Mouse (Mus musculus): ENCODE data around the gene Osbpl8. TPM values are rescaled to one million over a fixed set of nuclear protein-coding genes. Genes with fewer than 3 reads are reported as not detected.

Gene Osbpl8
- polyA plus RNA-seq, 1 experiment from 2014 or later: 13.7 TPM

GRCm38 (mm10) chr10:111251666-111252065, 87.1 kb downstream of the Osbpl8 start:
- H3K4me1 ChIP-seq: peaks cover 4% of the 10 kb centered on the region; the same call in 1 of the 2 replicates
- WGBS: 81% methylated on average over 5 of the region's 5 CpGs
- no peaks in the 10 kb centered on the region for H3K27me3 ChIP-seq
- H3K9me3 ChIP-seq: no peaks in the 10 kb centered on the region
- peaks cover 8% of the 10 kb centered on the region; the same call in 1 of the 2 replicates for H3K36me3 ChIP-seq
- no peak overlapping the region for H3K27ac ChIP-seq
- H3K4me2 ChIP-seq: no peak overlapping the region
- ATAC-seq (ENCODE audit: insufficient number of reproducible peaks, insufficient read depth, low FRiP score, low TSS enrichment, low read depth): no peak
- H3K9ac ChIP-seq: no peak overlapping the region
- H3K4me3 ChIP-seq: no peak overlapping the region

- no peak overlapping the region for H3K27ac ChIP-seq
- no peak for ATAC-seq (ENCODE audit: insufficient number of reproducible peaks, insufficient read depth, low FRiP score, low TSS enrichment, low read depth)
These were observed 90.7 kb downstream of the Osbpl8 start for GRCm38 (mm10) chr10:111255228-111255627.

GRCm38 (mm10) chr10:111256156-111256555, 91.6 kb downstream of the Osbpl8 start:
- Histone ChIP-seq H3K27ac (no peak overlapping the region), H3K36me3 (peaks cover 8% of the 10 kb centered on the region; the same call in 1 of the 2 replicates), H3K4me2 (no peak overlapping the region), H3K4me3 (no peak overlapping the region), H3K4me1 (no peaks in the 10 kb centered on the region), H3K27me3 (no peaks in the 10 kb centered on the region), H3K9ac (no peak overlapping the region), H3K9me3 (no peaks in the 10 kb centered on the region)
- 84% methylated on average over 3 of the region's 3 CpGs for WGBS
- ATAC-seq (ENCODE audit: insufficient number of reproducible peaks, insufficient read depth, low FRiP score, low TSS enrichment, low read depth): no peak

More at GRCm38 (mm10) chr10:111255228-111255627, 90.7 kb downstream of the Osbpl8 start:
- Histone ChIP-seq H3K9me3 (no peaks in the 10 kb centered on the region), H3K9ac (no peak overlapping the region), H3K4me3 (no peak overlapping the region), H3K4me1 (no peaks in the 10 kb centered on the region), H3K4me2 (no peak overlapping the region), H3K27me3 (no peaks in the 10 kb centered on the region), H3K36me3 (peaks cover 8% of the 10 kb centered on the region; the same call in 1 of the 2 replicates)
- 91% methylated on average over 6 of the region's 6 CpGs for WGBS

- 83% methylated on average over 3 of the region's 3 CpGs for WGBS
- ATAC-seq (ENCODE audit: insufficient number of reproducible peaks, insufficient read depth, low FRiP score, low TSS enrichment, low read depth): no peak
These were observed 92.8 kb downstream of the Osbpl8 start for GRCm38 (mm10) chr10:111257358-111257757.

GRCm38 (mm10) chr10:111258256-111258655, 93.7 kb downstream of the Osbpl8 start:
- Histone ChIP-seq H3K4me1 (no peaks in the 10 kb centered on the region), H3K4me2 (no peak overlapping the region), H3K27me3 (no peaks in the 10 kb centered on the region), H3K36me3 (peaks cover 8% of the 10 kb centered on the region; the same call in 1 of the 2 replicates), H3K27ac (no peak overlapping the region), H3K9me3 (no peaks in the 10 kb centered on the region), H3K4me3 (no peak overlapping the region), H3K9ac (no peak overlapping the region)
- WGBS: 75% methylated on average over 3 of the region's 3 CpGs
- no peak for ATAC-seq (ENCODE audit: insufficient number of reproducible peaks, insufficient read depth, low FRiP score, low TSS enrichment, low read depth)

More at GRCm38 (mm10) chr10:111257358-111257757, 92.8 kb downstream of the Osbpl8 start:
- H3K4me2 ChIP-seq: no peak overlapping the region
- H3K4me1 ChIP-seq: no peaks in the 10 kb centered on the region
- H3K9me3 ChIP-seq: no peaks in the 10 kb centered on the region
- H3K9ac ChIP-seq: no peak overlapping the region
- peaks cover 8% of the 10 kb centered on the region; the same call in 1 of the 2 replicates for H3K36me3 ChIP-seq
- H3K4me3 ChIP-seq: no peak overlapping the region
- H3K27ac ChIP-seq: no peak overlapping the region
- H3K27me3 ChIP-seq: no peaks in the 10 kb centered on the region

- H3K9me3 ChIP-seq: no peaks in the 10 kb centered on the region
- H3K4me2 ChIP-seq: no peak overlapping the region
- WGBS: 90% methylated on average over 15 of the region's 15 CpGs
- no peaks in the 10 kb centered on the region for H3K4me1 ChIP-seq
- H3K4me3 ChIP-seq: no peak overlapping the region
- H3K27ac ChIP-seq: no peak overlapping the region
- H3K27me3 ChIP-seq: no peaks in the 10 kb centered on the region
- H3K9ac ChIP-seq: no peak overlapping the region
- no peak for ATAC-seq (ENCODE audit: insufficient number of reproducible peaks, insufficient read depth, low FRiP score, low TSS enrichment, low read depth)
- peaks cover 60% of the 10 kb centered on the region for H3K36me3 ChIP-seq
These were observed 107.1 kb downstream of the Osbpl8 start for GRCm38 (mm10) chr10:111271687-111272086.

GRCm38 (mm10) chr10:111272905-111273304, 108.4 kb downstream of the Osbpl8 start:
- no peaks in the 10 kb centered on the region for H3K27me3 ChIP-seq
- no peak overlapping the region for H3K4me3 ChIP-seq
- no peak overlapping the region for H3K4me2 ChIP-seq
- H3K4me1 ChIP-seq: no peaks in the 10 kb centered on the region
- peaks cover 57% of the 10 kb centered on the region for H3K36me3 ChIP-seq
- H3K9me3 ChIP-seq: no peaks in the 10 kb centered on the region
- no peak for ATAC-seq (ENCODE audit: insufficient number of reproducible peaks, insufficient read depth, low FRiP score, low TSS enrichment, low read depth)
- WGBS: 84% methylated on average over 11 of the region's 11 CpGs
- no peak overlapping the region for H3K27ac ChIP-seq
- H3K9ac ChIP-seq: no peak overlapping the region

GRCm38 (mm10) chr10:111273463-111274088, 109.0 kb downstream of the Osbpl8 start:
- WGBS: 65% methylated on average over 5 of the region's 5 CpGs

GRCm38 (mm10) chr10:111275822-111276221, 111.3 kb downstream of the Osbpl8 start:
- Histone ChIP-seq H3K9me3 (no peaks in the 10 kb centered on the region), H3K36me3 (peaks cover 49% of the 10 kb centered on the region), H3K27ac (no peak overlapping the region), H3K9ac (no peak overlapping the region), H3K4me1 (no peaks in the 10 kb centered on the region), H3K4me3 (no peak overlapping the region), H3K27me3 (no peaks in the 10 kb centered on the region), H3K4me2 (no peak overlapping the region)
- no peak for ATAC-seq (ENCODE audit: insufficient number of reproducible peaks, insufficient read depth, low FRiP score, low TSS enrichment, low read depth)
- 95% methylated on average over 2 of the region's 2 CpGs for WGBS

More at GRCm38 (mm10) chr10:111273463-111274088, 109.0 kb downstream of the Osbpl8 start:
- ATAC-seq (ENCODE audit: insufficient number of reproducible peaks, insufficient read depth, low FRiP score, low TSS enrichment, low read depth): no peak
- H3K4me1 ChIP-seq: no peaks in the 10 kb centered on the region
- no peaks in the 10 kb centered on the region for H3K27me3 ChIP-seq
- H3K4me3 ChIP-seq: no peak overlapping the region
- H3K4me2 ChIP-seq: no peak overlapping the region
- H3K9ac ChIP-seq: no peak overlapping the region
- H3K9me3 ChIP-seq: no peaks in the 10 kb centered on the region
- H3K27ac ChIP-seq: no peak overlapping the region
- peaks cover 57% of the 10 kb centered on the region for H3K36me3 ChIP-seq

GRCm38 (mm10) chr10:111297631-111298030, 133.1 kb downstream of the Osbpl8 start:
- Histone ChIP-seq H3K9ac (peak overlapping the region; percentile 75; the same call in 1 of the 2 replicates), H3K4me3 (peak overlapping the region; percentile 56), H3K4me2 (peak overlapping the region; percentile 63), H3K36me3 (peaks cover 3% of the 10 kb centered on the region), H3K9me3 (no peaks in the 10 kb centered on the region), H3K4me1 (peaks cover 9% of the 10 kb centered on the region; the same call in 1 of the 2 replicates), H3K27ac (peak overlapping the region; percentile 79), H3K27me3 (no peaks in the 10 kb centered on the region)
- no peak for ATAC-seq (ENCODE audit: insufficient number of reproducible peaks, insufficient read depth, low FRiP score, low TSS enrichment, low read depth)
- 41% methylated on average over 6 of the region's 6 CpGs for WGBS

GRCm38 (mm10) chr10:111298140-111299098, 133.9 kb downstream of the Osbpl8 start, which contains the start of gene Bbs10:
Bbs10 (plus strand) TSS chr10:111298679.
- peak within 1 kb of the TSS; percentile 56 for H3K4me3 ChIP-seq
- H3K9me3 ChIP-seq: no peaks in the 10 kb centered on the region
- peak within 1 kb of the TSS; percentile 79 for H3K27ac ChIP-seq
- peaks cover 9% of the 10 kb centered on the region; the same call in 1 of the 2 replicates for H3K4me1 ChIP-seq
- no peaks in the 10 kb centered on the region for H3K27me3 ChIP-seq
- peak within 1 kb of the TSS; percentile 75 for H3K9ac ChIP-seq
- peak; percentile 98 for ATAC-seq (ENCODE audit: insufficient number of reproducible peaks, insufficient read depth, low FRiP score, low TSS enrichment, low read depth)
- no peaks in the 10 kb centered on the region for H3K36me3 ChIP-seq
- WGBS: under 1% methylated on average over 54 of the region's 54 CpGs
- peak within 1 kb of the TSS; percentile 63 for H3K4me2 ChIP-seq
